Mouse (Mus musculus) heart, embryonic 16.5 days (tissue): ENCODE results near the gene Comp. TPM values are rescaled to one million over a fixed set of nuclear protein-coding genes. Genes with fewer than 3 reads are reported as not detected.

Experiments used
- ATAC-seq: fragments of 200-750 bp; cut with Nextera tagmentation; replicated peaks from 2 replicates; pipeline ENCODE4 v1.8.0; 2017; ENCODE audit warnings: moderate number of reproducible peaks; ENCODE audit not compliant: insufficient read depth, low FRiP score; ENCODE audit errors: extremely low read depth
- H3K27ac ChIP-seq: fragments of 300-500 bp; sonication (generic); 2 replicates; pipeline ENCODE4 v1.5.1; 2014; ENCODE audit warnings: mild to moderate bottlenecking, low read length, control low read depth, moderate library complexity
- H3K27me3 ChIP-seq: fragments of 300-500 bp; sonication (generic); 2 replicates; pipeline ENCODE4 v1.6.1; 2014; ENCODE audit warnings: low read length, mixed read lengths; ENCODE audit not compliant: control insufficient read depth, insufficient read depth
- H3K36me3 ChIP-seq: fragments of 300-500 bp; sonication (generic); 2 replicates; pipeline ENCODE4 v1.6.1; 2014; ENCODE audit not compliant: control insufficient read depth, insufficient read depth
- H3K4me1 ChIP-seq: fragments of 300-500 bp; sonication (generic); 2 replicates; pipeline ENCODE4 v1.6.1; 2014; ENCODE audit warnings: low read length, mixed read lengths; ENCODE audit not compliant: control insufficient read depth, insufficient read depth
- H3K4me2 ChIP-seq: fragments of 300-500 bp; sonication (generic); 2 replicates; pipeline ENCODE4 v1.6.1; 2014; ENCODE audit warnings: low read depth, mild to moderate bottlenecking, control low read depth, low read length
- H3K4me3 ChIP-seq: fragments of 300-500 bp; sonication (generic); 2 replicates; pipeline ENCODE4 v1.5.1; 2014; ENCODE audit warnings: mild to moderate bottlenecking, control low read depth, low read length
- H3K9ac ChIP-seq: fragments of 300-500 bp; sonication (generic); 2 replicates; pipeline ENCODE4 v1.6.1; 2014; ENCODE audit warnings: low read length, control low read depth
- H3K9me3 ChIP-seq: fragments of 300-500 bp; sonication (generic); replicated peaks from 2 replicates; pipeline ENCODE4 v1.6.1; 2016; ENCODE audit warnings: low read length; ENCODE audit not compliant: control insufficient read depth
- WGBS: fragments of 180-500 bp; shearing (Covaris S2); extraction: QIAGEN DNeasy Blood & Tissue Kit; methylation state at CpG from one replicate; pipeline ENCODE4 v1.1.7; 2014; 5-methylcytosine and 5-hydroxymethylcytosine counted together
- polyA plus RNA-seq: library from polyadenylated mRNA; unstranded; fragments of >200 nt; fragmentation: Nextera tagmentation; extraction: Ambion mirVana; gene quantifications from 2 replicates; pipeline ENCODE4 v1.2.1, GENCODE M21; 2015

The Comp gene
- polyA plus RNA-seq, 1 experiment from 2014 or later = 4.3 TPM

GRCm38 (mm10) chr8:70426300-70426907 lies 53.0 kb downstream of the Comp start:
- no peaks in the 10 kb centered on the region for H3K9me3 ChIP-seq
- H3K36me3 ChIP-seq = no peaks in the 10 kb centered on the region
- no peak for ATAC-seq
- H3K4me1 ChIP-seq = no peaks in the 10 kb centered on the region
- WGBS = 84% methylated on average over 2 of the region's 2 CpGs
- H3K4me2 ChIP-seq = no peak overlapping the region
- H3K4me3 ChIP-seq = no peak overlapping the region
- no peak overlapping the region for H3K9ac ChIP-seq
- H3K27me3 ChIP-seq = no peaks in the 10 kb centered on the region
- H3K27ac ChIP-seq = no peak overlapping the region

- WGBS = 95% methylated on average over 4 of the region's 4 CpGs
- no peak overlapping the region for H3K27ac ChIP-seq
- no peak for ATAC-seq
- H3K36me3 ChIP-seq = no peaks in the 10 kb centered on the region
- no peaks in the 10 kb centered on the region for H3K27me3 ChIP-seq
- no peaks in the 10 kb centered on the region for H3K9me3 ChIP-seq
- no peak overlapping the region for H3K9ac ChIP-seq
- no peak overlapping the region for H3K4me3 ChIP-seq
- no peak overlapping the region for H3K4me2 ChIP-seq
- H3K4me1 ChIP-seq = no peaks in the 10 kb centered on the region
Observed at GRCm38 (mm10) chr8:70431213-70431612, 57.9 kb downstream of the Comp start.

Other genes with a start within 250 kb of the Comp start
- 35.7 and 37.8 TPM in 2 replicates for gene Nr2c2ap, start 242.2 kb upstream of the Comp start, polyA plus RNA-seq
- 18.9 and 21.0 TPM in 2 replicates for gene Rfxank, start 234.4 kb upstream of the Comp start, polyA plus RNA-seq
- 38.0 and 40.1 TPM in 2 replicates for gene Borcs8, start 234.1 kb upstream of the Comp start, polyA plus RNA-seq
- gene Mef2b, start 233.8 kb upstream of the Comp start, polyA plus RNA-seq = 0.51 and 1.1 TPM in 2 replicates
- 88.9 and 103 TPM in 2 replicates for gene Tmem161a, start 201.2 kb upstream of the Comp start, polyA plus RNA-seq
- gene Slc25a42, start 161.3 kb upstream of the Comp start, polyA plus RNA-seq = 11.7 and 13.7 TPM in 2 replicates
- gene Sugp2, start 139.3 kb upstream of the Comp start, polyA plus RNA-seq = 25.7 and 28.1 TPM in 2 replicates
- gene Armc6, start 139.1 kb upstream of the Comp start, polyA plus RNA-seq = 19.6 and 22.1 TPM in 2 replicates
- 26.6 and 30.2 TPM in 2 replicates for gene Homer3, start 90.7 kb upstream of the Comp start, polyA plus RNA-seq
- gene Ddx49, start 71.1 kb upstream of the Comp start, polyA plus RNA-seq = 34.1 and 34.2 TPM in 2 replicates
- 326 and 334 TPM in 2 replicates for gene Cope, start 71.0 kb upstream of the Comp start, polyA plus RNA-seq
- 1.3 TPM in 2 replicates for gene Cers1, start 57.8 kb upstream of the Comp start, polyA plus RNA-seq
- 0.45 and 1.4 TPM in 2 replicates for gene Gdf1, start 43.7 kb upstream of the Comp start, polyA plus RNA-seq
- gene Upf1, start 20.3 kb upstream of the Comp start, polyA plus RNA-seq = 7.9 and 9.7 TPM in 2 replicates
- 10.2 and 10.7 TPM in 2 replicates for gene Crtc1, start 66.0 kb downstream of the Comp start, polyA plus RNA-seq
- gene Klhl26, start 103.4 kb downstream of the Comp start, polyA plus RNA-seq = 9.9 and 12.4 TPM in 2 replicates
- 0.13 and 0.41 TPM in 2 replicates for gene Tmem59l, start 113.8 kb downstream of the Comp start, polyA plus RNA-seq
- gene Crlf1, start 119.6 kb downstream of the Comp start, polyA plus RNA-seq = 3.2 and 17.8 TPM in 2 replicates
- 122 and 129 TPM in 2 replicates for gene Rex1bd, start 133.2 kb downstream of the Comp start, polyA plus RNA-seq
- gene Uba52, start 137.2 kb downstream of the Comp start, polyA plus RNA-seq = 691 and 770 TPM in 2 replicates
- 273 and 275 TPM in 2 replicates for gene Fkbp8, start 154.2 kb downstream of the Comp start, polyA plus RNA-seq
- gene Kxd1, start 154.4 kb downstream of the Comp start, polyA plus RNA-seq = 74.4 and 77.6 TPM in 2 replicates
- gene Ell, start 165.9 kb downstream of the Comp start, polyA plus RNA-seq = 14.0 and 15.4 TPM in 2 replicates
- gene Isyna1, start 220.8 kb downstream of the Comp start, polyA plus RNA-seq = 111 and 117 TPM in 2 replicates
- gene Ssbp4, start 235.3 kb downstream of the Comp start, polyA plus RNA-seq = 68.4 and 69.5 TPM in 2 replicates
- 1.8 and 2.3 TPM in 2 replicates for gene Lrrc25, start 242.6 kb downstream of the Comp start, polyA plus RNA-seq